Comparison of ENCODE assay signal across 35 mouse cellular contexts in the genomic region with DNA sequence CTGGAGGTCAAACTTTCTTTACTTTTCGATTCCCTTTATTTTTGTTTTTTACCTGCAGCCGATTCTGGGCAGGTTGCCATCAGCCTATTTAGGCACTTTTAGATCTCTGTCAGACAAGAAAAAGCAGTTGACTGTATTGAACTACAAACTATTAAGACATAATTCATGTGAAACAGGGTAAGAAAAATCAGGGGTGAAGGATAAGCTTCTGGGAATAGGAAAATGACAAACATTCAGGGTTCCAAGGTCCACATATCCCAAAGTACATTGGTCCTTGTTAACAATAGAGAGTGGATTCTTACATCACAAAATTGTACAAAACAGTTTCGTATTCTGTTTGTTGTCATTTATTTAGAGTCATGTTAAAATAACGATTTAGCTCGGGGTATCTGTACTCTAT.
"Had no signal": no experiment of that assay in that cellular context is flagged by ENCODE, and none has a peak within 500 bp of the region (broad histone marks: within the 10 kb centered on the region; RNA-seq: fewer than 3 reads in every experiment).

No protein-coding gene starts in this region.

- H3K4me3 ChIP-seq: heart, embryonic 10.5 days; heart, embryonic 12.5 days; heart, embryonic 13.5 days; heart, embryonic 15.5 days; hindbrain, embryonic 10.5 days; hindbrain, embryonic 12.5 days; hindbrain, embryonic 13.5 days; hindbrain, embryonic 15.5 days; intestine, embryonic 15.5 days; kidney, embryonic 15.5 days; layer of hippocampus, adult 2 months had no signal

- DNase-seq: heart, postnatal 10 days; heart, postnatal 14 days; heart, postnatal 36 days; heart, postnatal 4 days; kidney, adult 11 months; kidney, adult 18-20 months; kidney, adult 2 months; kidney, adult 8-10 months; kidney, adult 9 months; kidney, postnatal 10 days; kidney, postnatal 14 days; kidney, postnatal 25 days; kidney, postnatal 36 days; kidney, postnatal 4 days; layer of hippocampus, adult 9-11 months; layer of hippocampus, postnatal 36 days had no signal

- ATAC-seq: hindbrain, embryonic 16.5 days; hindbrain, postnatal 0 days; inflammation-experienced regulatory T-cells, adult 6 months; intestine, embryonic 15.5 days; intestine, embryonic 16.5 days; intestine, postnatal 0 days had no signal

- H3K27me3 ChIP-seq: heart, embryonic 12.5 days; heart, embryonic 13.5 days; heart, embryonic 15.5 days; hindbrain, embryonic 12.5 days; hindbrain, embryonic 13.5 days; hindbrain, embryonic 15.5 days; intestine, embryonic 15.5 days; kidney, embryonic 15.5 days had no signal

- H3K4me2 ChIP-seq: heart, embryonic 11.5 days; heart, embryonic 12.5 days; heart, embryonic 13.5 days; heart, embryonic 15.5 days; hindbrain, embryonic 12.5 days; hindbrain, embryonic 13.5 days; hindbrain, embryonic 14.5 days; hindbrain, embryonic 15.5 days; intestine, embryonic 15.5 days; kidney, embryonic 15.5 days had no signal

- H3K9ac ChIP-seq: heart, embryonic 12.5 days; heart, embryonic 13.5 days; heart, embryonic 15.5 days; hindbrain, embryonic 12.5 days; hindbrain, embryonic 13.5 days; hindbrain, embryonic 14.5 days; hindbrain, embryonic 15.5 days; intestine, embryonic 15.5 days; kidney, embryonic 15.5 days had no signal

- H3K4me1 ChIP-seq: heart, embryonic 10.5 days; heart, embryonic 12.5 days; heart, embryonic 13.5 days; heart, embryonic 15.5 days; hindbrain, embryonic 10.5 days; hindbrain, embryonic 12.5 days; hindbrain, embryonic 13.5 days; hindbrain, embryonic 15.5 days; intestine, embryonic 15.5 days; kidney, embryonic 15.5 days had no signal

- H3K27ac ChIP-seq: heart, embryonic 10.5 days; heart, embryonic 13.5 days; heart, embryonic 15.5 days; hindbrain, embryonic 10.5 days; hindbrain, embryonic 12.5 days; hindbrain, embryonic 13.5 days; hindbrain, embryonic 14.5 days; hindbrain, embryonic 15.5 days; hindbrain, postnatal 0 days; intestine, embryonic 15.5 days; kidney, embryonic 15.5 days; kidney, postnatal 0 days; layer of hippocampus, adult 2 months had no signal

- H3K36me3 ChIP-seq: heart, embryonic 10.5 days; heart, embryonic 12.5 days; heart, embryonic 13.5 days; heart, embryonic 15.5 days; hindbrain, embryonic 10.5 days; hindbrain, embryonic 12.5 days; hindbrain, embryonic 13.5 days; hindbrain, embryonic 15.5 days; intestine, embryonic 15.5 days; kidney, embryonic 15.5 days had no signal

- H3K9me3 ChIP-seq: heart, embryonic 10.5 days; heart, embryonic 12.5 days; heart, embryonic 13.5 days; heart, embryonic 15.5 days; hindbrain, embryonic 10.5 days; hindbrain, embryonic 12.5 days; hindbrain, embryonic 13.5 days; hindbrain, embryonic 15.5 days; intestine, embryonic 15.5 days; kidney, embryonic 15.5 days had no signal
